Mouse (Mus musculus) frontal cortex, adult (tissue): Measurements from ENCODE around the gene Hspa13.

Experiments
- ATAC-seq: cut with Nextera tagmentation; 2 replicates; pipeline ENCODE4 v1.9.2; 2017; ENCODE audit warnings: mild to moderate bottlenecking, moderate library complexity, mixed read lengths; ENCODE audit not compliant: low TSS enrichment

Hspa13 gene

DNA sequence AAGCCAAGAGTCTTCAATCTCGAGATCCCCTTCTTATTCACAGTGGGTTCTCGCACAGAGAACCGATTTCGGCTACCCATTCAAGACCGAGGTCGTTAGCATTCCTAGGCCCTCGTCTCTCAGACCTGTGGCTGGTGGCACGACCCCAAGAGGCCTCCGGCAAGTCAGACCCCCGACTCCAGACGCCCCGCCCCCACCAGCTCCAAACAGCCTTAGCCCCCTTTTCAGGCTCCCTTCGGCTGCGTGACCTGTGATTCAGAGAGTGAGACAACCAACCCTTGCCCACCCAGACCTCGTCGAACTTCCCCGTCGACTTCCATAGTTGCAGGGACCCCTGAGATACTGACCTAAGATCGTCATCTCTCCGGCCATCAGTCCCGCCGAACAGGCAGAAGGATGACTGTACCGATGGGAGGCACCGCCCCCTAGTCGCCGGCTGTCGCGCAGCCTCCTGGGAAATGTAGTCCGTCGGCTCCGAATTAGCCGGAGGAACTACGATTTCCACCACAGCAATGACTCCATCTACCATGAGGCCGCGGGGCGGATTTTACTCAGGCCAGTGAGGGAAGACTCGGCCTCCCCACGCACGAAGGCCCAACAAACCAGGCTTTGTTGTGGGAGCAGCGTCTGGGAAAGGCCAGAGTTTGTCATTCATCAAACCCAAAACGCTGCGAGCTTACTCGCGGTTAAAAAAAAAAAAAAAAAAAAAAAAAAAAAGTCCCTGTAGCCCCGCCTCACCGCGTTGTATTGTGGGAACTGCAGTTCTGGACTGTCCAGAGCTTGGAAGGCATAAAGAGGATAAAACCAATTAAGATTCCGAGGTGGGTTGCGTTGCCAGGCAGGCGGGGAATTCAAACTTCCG, at the start of gene Hspa13:
TSS of gene Hspa13 (minus strand) at position 717 of the 862 bp plus-strand sequence.
- ATAC-seq: peak; percentile 100

DNA sequence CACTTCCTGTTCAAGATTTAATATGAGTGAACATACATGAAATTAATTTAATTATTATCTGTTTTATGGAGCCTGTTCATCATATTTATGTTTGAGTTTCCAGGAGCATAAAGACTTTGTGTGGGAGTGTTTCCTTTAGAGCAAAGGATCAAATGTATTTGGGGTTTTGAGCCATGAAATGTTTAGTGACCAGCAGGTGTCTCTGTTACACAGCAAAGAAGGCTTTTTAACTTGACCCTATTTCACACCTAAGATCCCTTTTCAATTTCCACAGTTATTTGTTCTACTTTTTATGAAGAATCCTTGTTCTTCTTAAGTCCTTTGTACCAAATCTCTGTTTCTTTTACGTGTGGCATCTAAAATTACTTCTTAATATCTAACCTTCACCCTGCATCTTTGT, 12.4 kb upstream of the Hspa13 start:
- ATAC-seq: no peak

DNA sequence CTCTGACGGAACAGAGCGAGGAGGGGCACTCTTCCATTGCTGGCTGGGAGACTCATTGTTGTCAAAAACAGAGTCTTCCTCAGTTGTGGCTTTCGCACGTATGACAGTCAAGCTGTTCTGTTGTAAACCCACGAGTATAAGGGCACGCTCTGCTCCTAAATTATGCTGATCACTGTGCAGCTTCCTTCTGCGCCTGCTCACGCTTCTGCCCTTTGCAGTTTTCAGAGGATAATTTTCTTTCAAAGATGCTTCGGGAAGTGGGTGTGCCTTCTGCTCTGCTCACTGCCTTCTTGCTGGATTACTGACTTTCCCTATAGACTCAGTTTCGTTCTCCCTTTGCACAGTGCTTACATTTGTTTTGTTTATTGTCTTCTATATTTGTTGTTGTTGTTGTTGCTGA, 6.3 kb upstream of the Hspa13 start:
- peak; percentile 74 for ATAC-seq

DNA sequence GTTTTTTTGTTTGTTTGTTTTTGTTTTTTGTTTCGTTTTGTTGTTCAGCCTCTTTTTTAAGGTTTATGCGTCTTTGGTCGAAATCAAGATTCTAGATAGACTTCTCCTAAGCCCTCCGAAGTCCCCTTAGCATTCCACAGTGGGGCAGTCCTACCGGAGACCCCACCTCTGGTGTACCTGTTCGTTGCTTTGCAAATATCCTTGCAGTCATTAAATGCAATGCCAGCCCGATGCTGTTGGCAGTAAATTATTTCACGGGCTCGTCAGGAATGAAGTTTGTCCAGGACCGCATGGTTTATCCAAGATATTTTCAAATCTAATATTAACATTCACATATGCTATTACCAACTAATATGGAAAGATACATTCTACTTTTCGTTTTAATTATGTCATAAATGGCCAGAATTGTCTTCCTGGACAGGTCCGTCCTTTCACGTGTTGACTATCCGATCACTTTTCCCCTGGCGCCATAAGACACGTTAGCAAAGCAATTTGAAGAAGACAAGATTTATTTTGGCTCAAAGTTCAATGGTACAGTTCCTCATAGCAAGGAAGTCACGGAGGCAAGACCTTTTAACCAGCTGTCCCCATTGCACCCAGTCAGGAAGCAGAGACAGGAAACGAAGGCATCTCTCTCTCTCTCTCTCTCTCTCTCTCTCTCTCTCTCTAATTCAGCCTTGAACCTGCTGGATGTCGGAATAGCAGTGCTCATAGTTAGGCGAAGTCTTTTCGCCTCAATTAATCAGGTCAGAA, 522 bp upstream of the Hspa13 start:
- peak; percentile 42 for ATAC-seq

DNA sequence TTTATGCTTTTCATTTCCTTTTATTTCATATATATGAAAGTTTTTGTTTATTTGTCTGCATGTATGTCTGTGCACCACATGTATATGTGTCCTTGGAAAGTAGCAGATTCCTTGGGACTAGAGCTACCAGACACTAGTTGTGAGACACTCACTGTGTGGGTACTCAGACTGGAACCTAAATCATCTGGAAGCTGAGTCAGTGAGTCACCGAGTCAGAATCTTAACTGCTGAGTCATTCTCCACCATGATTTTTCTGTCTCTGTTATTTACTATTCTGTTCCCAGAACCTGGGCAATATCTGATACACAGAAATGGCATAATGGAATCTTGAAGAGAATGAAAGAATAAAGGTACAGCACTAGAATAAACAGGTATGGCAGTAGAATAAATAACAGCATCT, 14.0 kb downstream of the Hspa13 start:
- peak; percentile 70; the same call in 1 of the 2 replicates for ATAC-seq

DNA sequence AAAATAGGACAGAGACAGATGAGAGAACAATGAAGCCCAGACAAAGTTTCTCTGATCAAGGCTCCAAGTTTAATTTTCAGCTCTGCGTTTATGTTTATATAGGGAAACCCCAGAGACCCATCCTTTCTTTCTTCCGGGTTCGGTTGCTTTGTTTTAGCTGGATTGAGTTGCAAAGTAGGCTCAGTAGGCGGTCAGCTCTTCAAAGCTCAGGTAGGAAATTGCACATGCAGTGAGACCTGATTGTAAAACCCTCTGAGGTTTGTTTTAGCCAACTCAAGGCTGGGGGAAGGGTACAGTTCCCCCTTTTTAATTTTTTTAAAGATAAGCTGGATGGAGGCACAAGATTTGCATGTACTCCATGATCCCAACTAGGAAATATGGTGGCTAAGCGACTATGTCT, 16.8 kb downstream of the Hspa13 start:
- ATAC-seq: no peak

DNA sequence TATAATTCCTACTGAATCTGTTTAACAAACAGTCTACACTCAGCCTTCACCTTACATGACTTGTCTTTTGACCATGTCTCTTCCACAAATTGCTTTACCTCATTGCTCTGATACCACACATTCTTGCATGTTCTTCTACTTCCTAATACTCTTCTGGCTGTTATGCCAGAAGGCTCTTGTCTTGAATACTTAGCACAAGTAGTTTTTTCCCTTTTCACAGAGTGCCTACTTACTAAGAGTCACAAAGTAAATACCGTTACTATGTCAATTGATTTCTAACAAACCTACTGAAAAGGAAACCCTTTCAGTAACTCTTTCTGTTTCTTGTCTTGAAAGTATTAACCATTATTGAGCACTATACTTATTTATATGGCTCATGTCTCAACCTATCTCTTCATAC, 18.0 kb downstream of the Hspa13 start:
- ATAC-seq: no peak

DNA sequence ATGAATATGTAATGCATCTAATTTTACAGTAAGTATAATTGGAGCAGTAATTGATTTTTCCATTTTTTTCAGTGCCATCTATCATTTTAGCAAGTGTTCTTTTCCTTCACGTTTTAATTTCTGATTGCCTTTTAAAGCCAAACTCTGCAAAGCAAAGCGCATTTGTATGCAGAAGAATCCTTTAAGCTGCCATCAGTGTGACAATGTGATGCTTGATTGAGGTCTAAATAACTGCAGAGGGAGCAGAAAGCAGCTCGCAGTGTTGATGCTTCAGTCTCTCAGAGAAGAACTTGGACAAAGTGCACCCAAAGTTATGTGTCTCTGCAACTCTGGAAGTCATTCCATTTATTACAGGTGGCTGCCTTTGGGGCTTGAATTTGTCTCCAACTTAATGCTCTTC, 22.9 kb downstream of the Hspa13 start:
- ATAC-seq: no peak

DNA sequence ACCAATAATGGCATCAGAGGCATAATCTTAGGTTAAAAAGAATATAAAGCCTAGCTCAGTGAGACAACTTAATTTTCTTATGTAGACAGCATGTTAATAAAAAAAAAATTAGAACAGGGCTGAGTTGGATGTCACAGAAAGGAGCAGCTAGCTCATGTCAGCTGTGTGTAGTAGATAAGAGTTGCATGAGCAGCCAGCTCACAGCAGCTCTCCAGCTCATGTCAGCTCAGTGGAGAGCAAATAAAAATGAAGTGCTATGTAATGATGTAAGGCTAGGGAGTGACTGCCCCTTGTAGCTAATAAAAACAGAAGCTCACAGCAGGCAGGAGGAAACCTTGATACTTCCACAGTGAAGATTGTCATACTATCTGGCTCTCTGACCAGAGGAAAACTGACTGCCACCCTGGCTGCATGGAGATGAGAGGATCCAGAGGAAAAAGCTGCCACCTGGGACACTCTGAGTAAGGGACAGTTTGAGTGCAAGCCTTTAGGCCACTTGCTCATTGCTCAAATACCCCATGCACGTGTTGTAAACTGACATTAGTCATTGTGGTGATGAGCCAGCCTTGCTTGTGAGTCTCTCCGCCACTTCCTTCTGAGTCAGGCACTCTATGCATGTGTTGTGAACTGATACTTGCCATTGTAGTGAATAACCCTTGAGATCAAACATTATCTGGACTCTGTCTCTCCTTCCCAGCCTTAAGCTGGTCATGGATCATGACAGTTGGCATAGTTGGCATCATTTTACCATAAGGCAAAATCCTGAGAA, 49.3 kb downstream of the Hspa13 start:
- ATAC-seq: no peak

DNA sequence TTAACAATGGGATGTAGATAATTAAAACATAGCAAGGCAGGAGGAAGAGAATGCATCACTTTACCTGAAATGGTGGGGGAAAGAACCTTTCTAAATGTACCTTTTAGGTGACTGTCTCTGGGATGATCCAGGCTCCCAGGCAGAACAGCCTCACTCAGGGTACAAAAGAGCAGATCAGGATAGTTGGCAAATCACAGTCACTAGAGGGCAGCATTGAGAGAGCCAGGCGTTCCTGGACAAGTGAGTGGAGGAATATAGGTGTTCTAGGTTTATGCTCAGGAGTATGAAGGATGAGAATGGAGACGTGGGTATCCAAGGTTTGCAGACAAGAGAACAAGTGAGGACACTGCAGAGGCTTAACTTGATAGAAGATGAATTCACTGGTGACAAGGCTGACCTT, 70.7 kb downstream of the Hspa13 start:
- peak; percentile 94 for ATAC-seq
